Mouse (Mus musculus): Measurements from ENCODE around the gene BC034090.
"Not testable (repeated sequence)": the region's sequence is repeated elsewhere in the genome, so short reads cannot be mapped to it uniquely, and the experiment has no call there.

The BC034090 gene

GRCm38 (mm10) chr1:155200967-155201366 is 43.3 kb downstream of the BC034090 start:
- in situ Hi-C loops (cut with MboI; ENCODE audit: low sequenced_read_pairs) = no loop called here

GRCm38 (mm10) chr1:155199522-155199921 is 44.7 kb downstream of the BC034090 start:
- in situ Hi-C loops (cut with MboI; ENCODE audit: low sequenced_read_pairs) = no loop called here

- in situ Hi-C loops (cut with MboI; ENCODE audit: low sequenced_read_pairs) = no loop called here
Measured at GRCm38 (mm10) chr1:155196691-155197090, 47.6 kb downstream of the BC034090 start.

GRCm38 (mm10) chr1:155192805-155193368 is 51.4 kb downstream of the BC034090 start:
- in situ Hi-C loops (cut with MboI; ENCODE audit: low sequenced_read_pairs) = no loop called here

- in situ Hi-C loops (cut with MboI; ENCODE audit: low sequenced_read_pairs) = no loop called here
Measured at GRCm38 (mm10) chr1:155191671-155192070, 52.6 kb downstream of the BC034090 start.

GRCm38 (mm10) chr1:155191219-155191618 is 53.0 kb downstream of the BC034090 start:
- in situ Hi-C loops (cut with MboI; ENCODE audit: low sequenced_read_pairs) = no loop called here

GRCm38 (mm10) chr1:155188656-155189055 is 55.6 kb downstream of the BC034090 start:
- in situ Hi-C loops (cut with MboI; ENCODE audit: low sequenced_read_pairs) = no loop called here

GRCm38 (mm10) chr1:155184191-155184590 is 60.1 kb downstream of the BC034090 start:
- in situ Hi-C loops (cut with MboI; ENCODE audit: low sequenced_read_pairs) = no loop called here

- in situ Hi-C loops (cut with MboI; ENCODE audit: low sequenced_read_pairs) = no loop called here
Measured at GRCm38 (mm10) chr1:155178192-155178924, 65.9 kb downstream of the BC034090 start.

GRCm38 (mm10) chr1:155174424-155174823 is 69.8 kb downstream of the BC034090 start:
- in situ Hi-C loops (cut with MboI; ENCODE audit: low sequenced_read_pairs) = no loop called here

- in situ Hi-C loops (cut with MboI; ENCODE audit: low sequenced_read_pairs) = not testable (repeated sequence)
Measured at GRCm38 (mm10) chr1:155173644-155174016, 70.6 kb downstream of the BC034090 start.

GRCm38 (mm10) chr1:155172895-155173643 is 71.2 kb downstream of the BC034090 start:
- in situ Hi-C loops (cut with MboI; ENCODE audit: low sequenced_read_pairs) = no loop called here

GRCm38 (mm10) chr1:155169935-155170334 is 74.3 kb downstream of the BC034090 start:
- in situ Hi-C loops (cut with MboI; ENCODE audit: low sequenced_read_pairs) = no loop called here

GRCm38 (mm10) chr1:155167453-155167852 is 76.8 kb downstream of the BC034090 start:
- in situ Hi-C loops (cut with MboI; ENCODE audit: low sequenced_read_pairs) = no loop called here
